Mouse (Mus musculus) cerebellum, adult 18-20 months (tissue): ENCODE measurements around the gene Togaram2.
A peak's percentile ranks its signal among the peaks of the same experiment; 100 is the strongest.

ENCODE experiments used
- DNase-seq, 2 experiments: peaks; one replicate each; pipeline ENCODE4 v3.0.0; 2021

Togaram2 gene

DNA sequence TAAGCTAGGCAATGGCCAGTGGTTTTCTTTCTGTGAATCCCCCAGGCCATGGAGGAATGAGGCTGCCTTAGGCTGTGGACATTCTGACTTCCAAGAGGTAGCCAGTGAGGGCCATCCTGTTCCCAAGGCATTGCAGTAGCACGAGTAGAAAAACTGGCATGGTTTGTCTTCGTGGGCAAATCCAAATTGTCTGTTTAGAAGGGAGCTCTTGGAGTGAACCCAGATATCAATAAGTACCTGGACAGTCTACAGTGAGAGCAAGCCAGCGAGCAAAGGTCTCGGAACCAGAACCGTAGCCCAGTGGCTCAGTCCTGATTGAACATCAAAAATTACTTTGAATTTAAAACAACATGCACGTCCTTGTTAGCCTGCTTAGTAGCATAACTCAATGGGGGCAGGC, 10.2 kb downstream of the Togaram2 start:
- no peak for DNase-seq

GRCm38 (mm10) chr17:71684103-71684608, 11.1 kb downstream of the Togaram2 start:
- no peak for DNase-seq

DNA sequence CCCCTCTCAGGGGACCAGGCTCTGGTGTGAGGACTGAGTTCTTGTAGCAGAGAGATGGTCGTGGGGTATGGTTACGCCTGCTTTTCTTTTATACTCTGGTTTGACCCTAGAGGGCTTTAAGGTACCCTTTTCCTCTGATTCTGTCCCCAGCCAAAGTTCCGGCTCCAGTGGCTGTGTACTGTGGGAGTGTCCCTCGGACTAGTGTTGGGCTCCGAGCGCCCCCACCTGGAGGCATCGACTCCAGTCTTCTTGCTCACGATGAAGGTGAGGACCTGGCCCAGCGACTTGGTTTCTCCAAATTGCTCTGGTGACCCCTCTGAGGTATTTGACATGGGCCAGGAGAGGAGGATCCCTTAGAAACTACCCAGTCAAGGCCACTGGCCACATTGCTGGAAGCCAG, 14.4 kb downstream of the Togaram2 start:
- no peak for DNase-seq

DNA sequence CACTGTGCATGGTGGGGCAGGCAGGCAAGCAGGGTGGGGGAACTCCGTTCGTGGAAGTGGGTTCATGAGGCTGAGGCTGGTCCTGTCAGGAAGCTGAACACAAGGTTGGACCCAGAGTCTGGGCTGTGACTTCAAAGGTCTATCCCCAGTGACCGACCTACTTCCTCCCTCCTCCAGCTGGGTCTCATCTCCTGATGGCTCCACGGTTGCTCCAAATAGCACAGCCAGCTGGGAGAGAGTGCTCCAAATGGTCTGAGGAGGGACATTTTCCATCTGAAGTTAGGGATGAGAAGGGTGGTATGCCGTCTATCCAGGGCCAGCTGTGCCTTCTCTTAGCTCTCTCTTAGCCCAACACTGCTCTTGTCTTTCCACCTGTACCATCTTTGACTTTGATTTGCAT, 16.8 kb downstream of the Togaram2 start:
- no peak for DNase-seq

- DNase-seq: no peak
Observed at GRCm38 (mm10) chr17:71691361-71691875, 18.4 kb downstream of the Togaram2 start.

DNA sequence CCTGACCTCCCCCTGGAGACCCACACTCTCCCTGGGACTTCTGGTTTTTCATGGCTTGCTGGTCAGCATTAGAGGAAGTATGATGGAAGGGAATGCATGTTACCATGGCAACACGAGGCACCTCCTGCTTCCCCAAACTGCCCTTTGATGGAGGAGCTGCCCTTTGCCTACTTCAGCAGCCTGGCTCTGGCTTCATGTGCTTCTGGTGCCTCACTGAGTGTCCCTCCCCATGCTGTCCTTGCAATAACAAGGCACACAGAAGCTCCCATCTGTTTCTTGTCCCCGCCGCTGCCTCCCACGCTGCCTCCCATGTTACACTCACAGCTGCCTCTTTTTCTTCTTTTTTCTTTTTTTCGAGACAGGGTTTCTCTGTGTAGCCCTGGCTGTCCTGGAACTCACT, 20.3 kb downstream of the Togaram2 start:
- no peak for DNase-seq

DNA sequence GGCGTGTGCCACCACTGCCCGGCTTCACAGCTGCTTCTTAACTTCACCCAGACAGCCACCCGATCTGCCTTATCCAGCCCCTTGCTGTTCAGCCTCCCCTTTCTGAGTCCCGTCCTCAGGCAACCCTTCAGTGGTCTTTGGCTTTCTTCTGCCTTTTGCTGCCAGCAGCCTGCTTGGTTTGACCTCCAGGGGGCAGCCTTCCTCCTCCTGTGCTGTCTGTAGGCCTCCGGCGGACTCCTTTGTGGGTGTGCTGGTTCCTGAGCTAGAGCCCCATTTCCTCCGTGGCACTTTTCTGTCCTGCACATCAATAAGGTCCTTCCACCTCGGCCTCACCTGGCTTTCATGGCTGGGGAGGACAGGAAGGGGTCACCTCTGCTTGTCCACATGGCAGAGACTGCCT, 20.7 kb downstream of the Togaram2 start:
- no peak for DNase-seq

DNA sequence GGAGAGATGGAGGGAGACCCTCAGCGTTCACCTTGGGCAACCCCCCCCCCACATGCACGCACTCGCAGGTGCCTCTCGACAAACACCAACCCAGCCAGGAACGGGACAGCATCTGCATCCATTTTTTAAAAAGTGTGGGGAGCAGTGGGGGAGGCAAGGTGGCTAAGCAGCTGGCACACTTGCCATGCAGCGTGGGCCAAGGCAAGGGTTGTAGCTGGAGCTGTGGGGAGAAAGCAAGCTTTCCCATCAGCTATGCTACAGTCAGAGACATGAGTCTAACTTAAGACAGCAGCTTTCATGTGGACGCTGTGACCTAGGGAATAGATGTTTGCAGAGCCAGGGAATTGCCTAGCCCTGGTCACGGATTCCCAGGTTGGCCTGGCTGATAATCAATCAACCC, 22.1 kb downstream of the Togaram2 start:
- DNase-seq: no peak

GRCm38 (mm10) chr17:71695716-71696315, 22.8 kb downstream of the Togaram2 start:
- DNase-seq: no peak

GRCm38 (mm10) chr17:71696396-71696795, 23.3 kb downstream of the Togaram2 start:
- no peak for DNase-seq

DNA sequence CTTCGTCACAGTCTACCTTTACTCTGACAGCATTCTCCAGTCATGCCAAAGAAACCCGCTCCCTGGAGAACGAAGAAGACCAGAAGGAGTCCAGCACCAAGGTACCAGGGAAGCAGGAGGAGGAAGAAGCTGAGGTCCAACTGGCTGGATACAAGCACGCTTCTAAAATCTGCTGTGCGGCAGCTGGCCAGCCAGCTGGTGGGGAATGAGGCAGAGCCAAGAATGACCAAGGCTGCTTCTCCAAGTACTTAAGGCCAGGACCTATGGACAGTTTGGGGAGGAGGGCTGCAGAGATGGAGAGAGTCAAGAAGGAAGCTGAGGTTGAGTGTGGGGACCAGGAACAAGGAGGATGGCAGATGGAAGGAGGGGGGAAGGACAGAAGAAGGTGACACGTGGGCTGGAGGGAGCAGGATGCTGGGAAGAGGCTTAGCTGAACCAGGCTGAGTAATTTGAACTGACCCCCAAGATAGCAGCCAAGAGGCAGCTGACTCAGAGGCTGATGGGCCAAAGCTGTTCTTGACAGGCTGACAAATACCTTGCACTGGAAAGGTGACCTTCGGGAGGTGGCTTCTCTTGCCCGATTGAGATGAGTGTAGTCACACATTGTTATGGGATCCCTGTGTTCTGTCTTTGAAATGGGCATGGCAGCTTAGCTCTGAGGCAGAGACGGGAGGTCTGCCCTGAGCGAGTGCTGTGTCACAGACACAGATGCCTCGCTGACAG, 25.0 kb downstream of the Togaram2 start:
- peak in 1 of 2 experiments; percentile 9 for DNase-seq

GRCm38 (mm10) chr17:71698619-71698956, 25.5 kb downstream of the Togaram2 start:
- DNase-seq: no peak

GRCm38 (mm10) chr17:71705113-71705512, 32.1 kb downstream of the Togaram2 start:
- no peak for DNase-seq

DNA sequence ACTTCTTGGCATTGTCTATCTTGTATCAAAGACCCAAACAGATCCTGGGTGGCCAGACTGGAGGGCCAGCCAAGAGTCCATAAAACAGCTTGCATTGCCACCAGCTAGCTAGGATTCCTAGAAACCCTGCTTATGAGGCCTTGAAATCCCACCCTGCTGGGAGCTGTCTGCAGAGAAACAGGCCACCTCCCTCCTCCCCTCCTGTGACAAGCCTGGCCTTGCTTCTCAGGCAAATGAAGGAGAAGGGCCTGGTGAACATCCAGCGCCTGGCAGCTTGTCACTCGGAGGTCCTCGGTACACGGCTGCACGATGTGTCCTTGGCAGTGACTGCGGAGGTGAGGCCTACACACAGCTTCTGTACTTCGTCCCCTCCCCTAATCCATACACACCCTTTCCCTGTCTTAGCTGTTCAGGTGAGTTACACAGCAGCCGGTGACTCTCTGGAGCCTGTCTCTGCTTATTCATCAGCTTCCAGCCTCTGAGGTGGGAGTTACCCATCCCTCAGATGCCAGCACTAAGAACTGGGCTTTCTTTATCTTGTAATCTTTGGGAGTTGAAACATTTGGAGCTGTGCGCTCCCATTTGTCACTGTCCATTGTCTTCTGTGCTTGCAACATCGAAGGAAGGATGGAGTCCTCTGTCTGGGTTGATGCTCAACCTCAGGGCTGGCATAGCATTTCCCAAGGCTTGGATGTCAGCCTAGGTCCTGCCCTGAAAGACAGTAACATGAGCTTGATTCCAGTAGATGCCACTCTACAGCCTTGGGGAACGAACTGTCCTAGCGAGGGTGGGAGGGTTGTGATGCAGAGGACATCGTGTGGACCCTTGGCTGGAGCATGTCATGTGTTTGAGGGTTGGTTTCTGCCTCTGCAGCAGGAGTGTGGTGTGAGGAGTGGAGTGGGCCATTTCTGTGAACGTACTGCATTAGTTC, 32.8 kb downstream of the Togaram2 start:
- no peak for DNase-seq

DNA sequence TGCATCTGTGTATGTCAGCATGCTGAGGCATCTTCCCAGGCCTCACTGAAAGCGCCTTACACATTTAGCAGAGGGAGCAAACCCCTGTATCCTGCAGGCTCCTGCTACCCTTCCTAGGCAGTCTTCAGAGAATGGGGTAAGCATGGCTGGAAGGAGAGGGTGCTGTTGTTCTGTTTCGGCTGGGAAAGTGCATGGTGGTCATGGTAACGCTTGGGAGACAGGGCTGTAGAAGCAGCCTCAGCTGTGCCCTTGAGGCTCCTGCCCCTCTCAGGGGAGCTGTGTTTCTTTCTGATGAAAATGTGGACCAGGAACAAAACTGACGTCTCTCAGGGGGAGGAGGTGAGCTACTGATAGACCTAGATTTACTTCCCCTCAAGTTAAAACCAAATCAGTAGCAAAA, 34.7 kb downstream of the Togaram2 start:
- no peak for DNase-seq

DNA sequence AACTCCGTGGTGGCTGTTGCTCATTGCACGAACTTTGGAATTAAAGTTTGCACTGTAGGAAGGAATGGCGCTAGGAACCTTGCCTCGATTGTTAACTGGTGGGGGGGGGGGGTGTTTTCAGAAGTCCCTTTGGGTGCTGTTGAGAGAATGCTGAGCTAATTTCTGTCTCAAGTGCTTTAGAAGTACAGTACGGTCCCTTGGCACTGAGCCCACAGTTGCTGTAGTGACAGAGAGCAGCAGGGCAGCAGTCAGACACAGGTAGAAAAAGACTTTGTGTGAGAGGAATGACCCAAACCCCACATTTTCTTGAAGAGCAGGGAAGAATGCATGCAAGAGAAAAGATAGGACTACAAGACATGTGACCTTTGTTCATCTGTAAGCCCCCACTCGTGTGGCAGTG, 39.2 kb downstream of the Togaram2 start:
- DNase-seq: no peak

GRCm38 (mm10) chr17:71715034-71715433, 42.0 kb downstream of the Togaram2 start:
- no peak for DNase-seq

- no peak for DNase-seq
Observed at GRCm38 (mm10) chr17:71717881-71718625, 45.0 kb downstream of the Togaram2 start.

- DNase-seq: peak; percentile 59 to 77
Observed at GRCm38 (mm10) chr17:71720434-71720833, 47.4 kb downstream of the Togaram2 start.

DNA sequence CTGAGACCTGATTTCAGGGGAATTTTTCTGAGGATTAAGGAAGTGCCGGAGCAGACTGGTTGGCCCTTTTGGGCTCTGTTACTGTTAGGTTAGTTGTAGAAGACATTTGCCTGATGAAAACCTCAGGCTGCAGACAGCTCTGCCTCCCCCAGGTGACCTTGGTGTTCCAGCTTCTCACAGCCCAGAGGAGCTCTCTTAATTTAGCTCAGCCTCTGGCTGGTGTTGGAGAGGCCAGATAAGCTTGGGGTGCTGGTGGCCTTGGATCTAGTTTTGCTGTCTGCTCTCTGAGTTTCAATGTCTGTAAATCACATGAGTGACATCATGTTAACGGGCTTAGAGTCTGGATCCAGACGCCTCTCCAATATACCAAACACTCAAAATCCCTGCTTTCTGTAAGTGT, 48.0 kb downstream of the Togaram2 start:
- DNase-seq: no peak

GRCm38 (mm10) chr17:71730655-71731054, 57.6 kb downstream of the Togaram2 start:
- no peak for DNase-seq

DNA sequence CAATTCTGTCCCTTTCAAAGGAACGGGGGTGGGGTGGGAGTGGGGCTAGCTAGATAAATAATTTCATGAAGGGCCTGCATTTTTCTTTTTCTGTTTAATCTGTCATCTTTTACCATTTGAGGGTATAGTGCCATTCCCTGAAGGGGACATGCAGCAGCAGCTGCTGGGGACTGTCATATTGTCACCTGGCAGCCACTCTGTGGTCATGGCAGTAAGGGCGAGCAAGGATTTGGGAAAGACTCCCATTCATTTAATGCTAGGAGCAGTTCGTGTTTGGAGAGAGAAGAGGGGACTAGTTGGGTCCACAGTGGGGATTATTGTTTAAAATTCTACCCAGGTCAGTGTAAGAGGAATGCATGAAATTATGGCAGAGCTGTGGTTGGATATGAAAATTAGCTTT, 63.4 kb downstream of the Togaram2 start:
- DNase-seq: no peak

GRCm38 (mm10) chr17:71742156-71742555, 69.1 kb downstream of the Togaram2 start:
- no peak for DNase-seq
